ENCODE assay signal across 9 mouse cellular contexts in genomic region chr1:59765279-59765678, GRCm38 (mm10). TPM values are rescaled to one million over a fixed set of nuclear protein-coding genes. Genes with fewer than 3 reads are reported as not detected.
DNase-seq lines count a peak whose midpoint lies in the region; ATAC-seq and TF ChIP-seq lines count a peak whose summit lies in the region.
"Had no signal": no experiment of that assay in that cellular context is flagged by ENCODE, and none has a peak within 500 bp of the region (broad histone marks: within the 10 kb centered on the region; RNA-seq: fewer than 3 reads in every experiment).

No protein-coding gene starts in this region.

- no peak overlapping the region for H3K27ac ChIP-seq in heart, embryonic 10.5 days
- no peak overlapping the region for H3K27ac ChIP-seq in MEL (ENCODE audit: control insufficient read depth, low read depth, low read length)
- H3K27ac ChIP-seq in hindbrain, embryonic 12.5 days = no peak overlapping the region
- no peak overlapping the region for H3K27ac ChIP-seq in midbrain, embryonic 11.5 days (ENCODE audit: low read depth, low read length)

- H3K4me3 ChIP-seq in heart, embryonic 10.5 days = peak overlapping the region; percentile 93
- H3K4me3 ChIP-seq in MEL (ENCODE audit: control insufficient read depth in 1 of 2, insufficient read depth in 1 of 2, low read depth in 2 of 2, low read length in 2 of 2) = peak overlapping the region; percentile 37 to 97
- H3K4me3 ChIP-seq in hindbrain, embryonic 12.5 days = peak overlapping the region; percentile 94
- H3K4me3 ChIP-seq in midbrain, embryonic 11.5 days (ENCODE audit: low read depth, low read length) = peak overlapping the region; percentile 86

- H3K79me2 ChIP-seq in MEL (ENCODE audit: control insufficient read depth, insufficient read depth, low read length, poor library complexity) = peaks cover 28% of the 10 kb centered on the region

- no peak for DNase-seq in heart, embryonic 10.5 days (ENCODE audit: low spot score)
- DNase-seq in heart, postnatal 4 days = no peak
- DNase-seq in MEL (ENCODE audit: low read depth, low spot score) = no peak
- no peak for DNase-seq in midbrain, embryonic 11.5 days (ENCODE audit: low spot score, missing footprints)
- no peak for DNase-seq in left cerebral cortex, adult 9 months (ENCODE audit: low spot score in 2 of 2)
- DNase-seq in cerebellum, adult 11 months = no peak
- DNase-seq in testis, postnatal 10 days (ENCODE audit: low spot score) = no peak

- H3K36me3 ChIP-seq in heart, embryonic 10.5 days = peaks cover 14% of the 10 kb centered on the region; the same call in 1 of the 2 replicates
- peaks cover 0 to 17% of the 10 kb centered on the region in 2 experiments; a peak in 2 of 4 replicates for H3K36me3 ChIP-seq in MEL (ENCODE audit: control insufficient read depth in 1 of 2, insufficient read depth in 2 of 2, low read length in 2 of 2)
- H3K36me3 ChIP-seq in hindbrain, embryonic 12.5 days = no peaks in the 10 kb centered on the region
- no peaks in the 10 kb centered on the region for H3K36me3 ChIP-seq in midbrain, embryonic 11.5 days (ENCODE audit: control insufficient read depth, insufficient read depth, low read length)

- no peak for TF ChIP-seq RAD21 in MEL (IDR thresholded peaks at IDR 0.05; ENCODE audit: low read depth, low read length)

- no peaks in the 10 kb centered on the region for H3K27me3 ChIP-seq in heart, embryonic 10.5 days (ENCODE audit: insufficient read depth, poor library complexity, severe bottlenecking)
- H3K27me3 ChIP-seq in MEL (ENCODE audit: control insufficient read depth in 1 of 2, insufficient read depth in 2 of 2, low read length in 2 of 2) = no peaks in the 10 kb centered on the region
- no peaks in the 10 kb centered on the region for H3K27me3 ChIP-seq in hindbrain, embryonic 12.5 days
- H3K27me3 ChIP-seq in midbrain, embryonic 11.5 days (ENCODE audit: control insufficient read depth, insufficient read depth, low read length) = no peaks in the 10 kb centered on the region
- H3K27me3 ChIP-seq: Patski had no signal

- ATAC-seq in hindbrain, embryonic 12.5 days (ENCODE audit: low FRiP score) = no peak
- no peak for ATAC-seq in midbrain, embryonic 11.5 days (ENCODE audit: low FRiP score)

- H3K9ac ChIP-seq in MEL (ENCODE audit: control insufficient read depth, low read depth, low read length, poor library complexity, severe bottlenecking) = peak overlapping the region; percentile 39
- peak overlapping the region; percentile 47; the same call in 1 of the 2 replicates for H3K9ac ChIP-seq in hindbrain, embryonic 12.5 days
- no peak overlapping the region for H3K9ac ChIP-seq in midbrain, embryonic 11.5 days (ENCODE audit: low read length)

- TF ChIP-seq EP300 in MEL (IDR thresholded peaks at IDR 0.05; ENCODE audit: low read depth in 1 of 2, low read length in 2 of 2) = no peak; a peak in 1 of 4 replicates

- H3K4me1 ChIP-seq in heart, embryonic 10.5 days = peaks cover 10% of the 10 kb centered on the region; the same call in 1 of the 2 replicates
- peaks cover 5 to 19% of the 10 kb centered on the region in 2 experiments; a peak in 3 of 4 replicates for H3K4me1 ChIP-seq in MEL (ENCODE audit: control insufficient read depth in 1 of 2, insufficient read depth in 2 of 2, low read length in 2 of 2)
- peaks cover 15% of the 10 kb centered on the region for H3K4me1 ChIP-seq in hindbrain, embryonic 12.5 days
- peaks cover 13% of the 10 kb centered on the region for H3K4me1 ChIP-seq in midbrain, embryonic 11.5 days (ENCODE audit: control insufficient read depth, insufficient read depth, low read length)

- TF ChIP-seq CTCF in MEL (IDR thresholded peaks at IDR 0.05 in 2 of 3, conservative IDR thresholded peaks at IDR 0.05 in 1 of 3; ENCODE audit: control insufficient read depth in 1 of 3, insufficient read depth in 1 of 3, low read depth in 2 of 3, low read length in 3 of 3, poor library complexity in 1 of 3, severe bottlenecking in 1 of 3) = no peak

- peak overlapping the region; percentile 77 for H3K4me2 ChIP-seq in hindbrain, embryonic 12.5 days (replicated peaks)
- H3K4me2 ChIP-seq in midbrain, embryonic 11.5 days = peak overlapping the region; percentile 73

- TF ChIP-seq POLR2A in MEL (IDR thresholded peaks at IDR 0.05; ENCODE audit: control insufficient read depth in 1 of 2, insufficient read depth in 1 of 2, low read depth in 1 of 2, low read length in 2 of 2, poor library complexity in 1 of 2) = no peak

- H3K9me3 ChIP-seq in heart, embryonic 10.5 days = no peaks in the 10 kb centered on the region
- H3K9me3 ChIP-seq in MEL (replicated peaks; ENCODE audit: insufficient read depth, low read length) = no peaks in the 10 kb centered on the region
- no peaks in the 10 kb centered on the region for H3K9me3 ChIP-seq in hindbrain, embryonic 12.5 days (replicated peaks)
- H3K9me3 ChIP-seq in midbrain, embryonic 11.5 days (ENCODE audit: control insufficient read depth, low read length) = no peaks in the 10 kb centered on the region

- 5% methylated on average over 4 of the region's 4 CpGs for WGBS in heart, embryonic 10.5 days
- 9% methylated on average over 4 of the region's 4 CpGs for WGBS in hindbrain, embryonic 12.5 days
- 6% methylated on average over 4 of the region's 4 CpGs for WGBS in midbrain, embryonic 11.5 days

TF ChIP-seq in MEL, 35 proteins besides CTCF, POLR2A, EP300 and RAD21:
- TF ChIP-seq MYB (IDR thresholded peaks at IDR 0.05; ENCODE audit: low read depth, low read length) = no peak
- TF ChIP-seq ETS1 (IDR thresholded peaks at IDR 0.05; ENCODE audit: low read depth, low read length) = 0 out of 2 replicates have a peak, but pooled peaks have one; percentile 20
- 0 out of 2 replicates have a peak, but pooled peaks have one; percentile 7 for TF ChIP-seq TCF12 (IDR thresholded peaks at IDR 0.05; ENCODE audit: low read depth, low read length)
- no peak for TF ChIP-seq RCOR1 (IDR thresholded peaks at IDR 0.05; ENCODE audit: low read depth, low read length)
- TF ChIP-seq TAL1 (IDR thresholded peaks at IDR 0.05; ENCODE audit: low read length) = no peak

RNA-seq across cellular contexts. Expression of gene Bmpr2, which starts 2.1 kb away (rescaled TPM):
- polyA plus RNA-seq in heart, embryonic 10.5 days (2016; fragmentation: Nextera tagmentation; extraction: Ambion mirVana) = 6.5 and 7.0 TPM in 2 replicates
- 10 to 100 TPM; 53.1 TPM for total RNA-seq in heart, postnatal 4 days (2021)
- 2.3 and 2.6 TPM in 2 replicates for total RNA-seq in MEL (2012; rRNA removed)
- 10 to 100 TPM in 1 of 2 experiments, 1 to 10 TPM in 1; 3.1 to 18.6 TPM for polyA plus RNA-seq in MEL (2012; ENCODE audit: insufficient read depth in 1 of 2, insufficient read length in 2 of 2, low read depth in 1 of 2, low replicate concordance in 2 of 2, missing spikeins in 1 of 2)
- polyA plus RNA-seq in hindbrain, embryonic 12.5 days (2016; fragmentation: Nextera tagmentation; extraction: Ambion mirVana) = 12.5 and 13.7 TPM in 2 replicates
- polyA plus RNA-seq in midbrain, embryonic 11.5 days (2014; fragmentation: Nextera tagmentation; extraction: Ambion mirVana) = 11.2 and 12.5 TPM in 2 replicates
